Mouse (Mus musculus): ENCODE results near the gene Tmem269.

The Tmem269 gene

DNA sequence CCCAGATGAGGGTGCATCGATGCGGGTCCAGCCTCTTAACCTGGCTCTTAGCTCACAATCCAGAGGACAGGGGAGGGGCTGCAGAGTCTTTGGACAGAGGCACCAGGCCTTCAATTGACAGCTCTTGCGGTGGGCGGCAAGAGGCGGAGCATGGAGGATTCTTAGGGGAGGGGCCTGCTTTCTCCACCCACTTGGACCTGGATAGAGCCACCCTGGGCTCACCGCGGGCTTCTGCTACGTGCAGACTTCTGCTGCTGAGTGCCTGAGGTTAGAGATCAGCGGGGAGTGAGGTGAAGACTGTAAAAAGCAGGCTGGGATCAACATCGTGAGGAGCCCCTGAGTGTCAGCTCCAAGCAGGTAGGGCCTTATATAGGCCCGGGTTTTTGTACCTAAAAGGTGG is at the start of gene Tmem269:
Gene Tmem269 (minus strand): TSS at position 49 of the 400 bp plus-strand sequence.
- no peak for DNase-seq

GRCm38 (mm10) chr4:119266606-119267005 is 48.6 kb upstream of the Tmem269 start:
- DNase-seq: no peak

DNA sequence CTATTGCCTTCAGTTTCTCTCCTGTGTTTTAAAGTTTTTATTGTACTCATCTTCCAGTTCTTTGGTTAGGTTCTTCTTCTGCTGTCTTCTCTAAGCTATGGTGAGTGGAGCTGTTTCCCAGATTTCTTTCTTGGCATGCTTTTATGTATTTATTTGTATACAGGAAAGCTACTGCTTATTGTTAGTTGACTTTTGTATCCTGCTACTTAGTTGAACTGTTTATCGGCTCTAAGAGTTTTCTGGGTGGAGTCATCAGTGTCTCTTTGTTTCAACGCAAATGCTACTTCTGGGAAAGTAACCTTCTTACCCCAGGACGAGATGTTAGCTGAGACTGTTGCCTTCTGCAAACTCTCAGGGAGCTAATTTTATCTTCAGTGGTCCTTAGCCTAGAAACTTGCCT is 45.4 kb upstream of the Tmem269 start:
- DNase-seq: no peak

GRCm38 (mm10) chr4:119262483-119262882 is 44.5 kb upstream of the Tmem269 start:
- peak; percentile 91 for DNase-seq

- DNase-seq: peak; percentile 97
These were observed 43.2 kb upstream of the Tmem269 start for GRCm38 (mm10) chr4:119261087-119261713.

GRCm38 (mm10) chr4:119259344-119260254 is 41.6 kb upstream of the Tmem269 start:
- no peak for DNase-seq

DNA sequence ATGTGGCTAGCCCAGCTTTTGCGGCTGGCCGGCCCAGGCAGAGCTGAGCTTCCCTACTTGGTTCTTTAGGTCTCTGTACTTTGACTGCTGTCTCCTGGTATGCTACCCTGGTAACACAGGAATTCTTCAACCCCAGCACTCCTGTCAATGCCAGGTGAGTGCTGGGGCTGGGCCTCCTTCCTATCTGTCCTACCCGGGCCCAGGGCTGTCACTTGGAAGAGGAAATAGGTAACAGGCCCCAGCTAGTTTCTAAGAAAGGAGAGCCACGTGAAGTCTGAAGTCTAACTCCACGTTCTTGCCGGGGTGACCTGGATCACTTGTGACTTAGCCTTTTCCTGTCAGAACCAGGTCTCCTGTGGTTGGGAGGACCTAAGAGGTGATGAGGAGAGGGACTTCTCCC is 39.1 kb upstream of the Tmem269 start:
- no peak for DNase-seq

DNA sequence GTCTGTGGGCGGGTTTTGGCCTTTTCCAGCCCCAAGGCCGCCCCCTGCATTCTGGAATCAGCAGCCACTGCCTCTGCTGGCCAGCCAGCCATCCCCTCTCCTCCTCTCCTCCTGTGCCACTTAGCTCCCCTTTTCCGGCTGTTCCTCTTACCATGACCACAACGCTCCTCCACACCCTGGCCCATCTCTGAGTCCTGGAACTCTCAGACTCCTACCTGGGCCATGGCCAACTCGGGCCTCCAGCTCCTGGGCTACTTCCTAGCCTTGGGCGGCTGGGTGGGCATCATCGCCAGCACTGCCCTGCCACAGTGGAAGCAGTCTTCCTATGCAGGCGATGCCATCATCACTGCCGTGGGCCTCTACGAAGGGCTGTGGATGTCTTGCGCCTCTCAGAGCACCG is 37.3 kb upstream of the Tmem269 start, which contains the start of gene Cldn19:
Gene Cldn19 (plus strand): TSS at position 64 of the 400 bp plus-strand sequence.
- peak; percentile 79 for DNase-seq

DNA sequence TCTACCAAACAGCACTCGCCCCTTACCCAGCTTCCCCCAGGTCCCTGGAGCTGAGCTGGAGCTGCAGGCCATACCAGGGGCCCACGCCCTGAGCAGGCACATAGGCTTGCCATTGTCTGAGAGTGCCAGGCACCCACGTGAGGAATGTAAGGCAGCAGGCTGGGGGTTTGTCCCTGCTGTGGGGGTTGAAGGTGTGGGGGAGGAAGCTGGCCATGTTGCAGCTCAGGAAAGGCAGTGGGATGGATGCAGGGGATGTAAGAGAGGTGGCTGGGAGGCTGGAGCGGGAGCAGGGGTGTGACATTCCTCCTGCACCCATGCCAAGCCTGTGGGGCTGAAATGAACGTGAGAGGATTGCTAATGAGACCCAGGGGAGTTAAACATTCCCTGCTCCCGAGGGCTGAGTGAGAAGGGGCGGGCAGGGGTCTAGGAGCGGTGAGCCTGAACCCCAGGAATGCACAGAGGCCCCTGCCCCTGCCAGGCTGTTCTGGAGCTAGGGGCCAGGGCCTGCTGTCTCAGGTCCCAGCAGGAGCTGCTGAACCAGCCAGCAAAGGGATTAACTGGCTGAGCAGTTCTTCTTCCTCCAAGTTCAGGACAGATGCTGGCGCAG is 36.1 kb upstream of the Tmem269 start:
- no peak for DNase-seq

DNA sequence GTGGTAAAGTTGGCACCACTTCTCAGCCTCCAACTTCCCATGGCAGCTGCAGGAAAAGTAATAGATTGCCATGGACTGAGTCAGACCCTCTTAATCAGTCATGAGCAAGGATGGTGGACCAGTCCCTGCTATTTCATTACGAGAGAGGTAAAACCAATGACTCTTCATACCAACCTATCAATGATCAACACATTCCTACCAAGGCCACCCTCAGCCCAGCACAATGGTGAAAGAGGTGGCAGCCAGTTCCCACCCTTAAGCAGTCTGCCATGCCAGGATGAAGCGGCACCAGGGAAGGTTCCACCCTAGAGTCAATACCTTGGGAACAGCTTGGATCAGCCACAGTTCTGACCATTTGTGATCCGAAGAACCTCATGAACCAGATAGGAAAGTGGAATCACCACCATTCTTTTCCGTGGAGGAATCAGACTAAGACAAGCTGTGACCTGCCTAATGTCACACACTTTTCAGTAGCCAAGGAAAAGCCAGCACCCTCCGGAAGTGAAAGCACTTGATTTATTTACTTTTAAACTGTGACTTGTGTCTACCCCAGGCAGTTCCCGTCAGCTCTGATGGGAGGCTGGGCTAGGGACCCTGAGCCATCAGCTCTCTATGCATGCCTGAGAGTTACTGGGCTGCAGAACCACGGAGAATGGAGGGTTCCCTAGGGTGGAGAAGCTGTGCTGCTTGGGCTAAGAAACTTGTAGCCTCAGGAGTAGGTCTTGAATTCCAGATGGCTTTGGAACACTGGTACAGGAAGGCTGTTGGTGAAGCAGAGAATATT is 34.2 kb upstream of the Tmem269 start:
- no peak for DNase-seq

- peak; percentile 75 for DNase-seq
These were observed 30.5 kb upstream of the Tmem269 start for GRCm38 (mm10) chr4:119248407-119248965.

DNA sequence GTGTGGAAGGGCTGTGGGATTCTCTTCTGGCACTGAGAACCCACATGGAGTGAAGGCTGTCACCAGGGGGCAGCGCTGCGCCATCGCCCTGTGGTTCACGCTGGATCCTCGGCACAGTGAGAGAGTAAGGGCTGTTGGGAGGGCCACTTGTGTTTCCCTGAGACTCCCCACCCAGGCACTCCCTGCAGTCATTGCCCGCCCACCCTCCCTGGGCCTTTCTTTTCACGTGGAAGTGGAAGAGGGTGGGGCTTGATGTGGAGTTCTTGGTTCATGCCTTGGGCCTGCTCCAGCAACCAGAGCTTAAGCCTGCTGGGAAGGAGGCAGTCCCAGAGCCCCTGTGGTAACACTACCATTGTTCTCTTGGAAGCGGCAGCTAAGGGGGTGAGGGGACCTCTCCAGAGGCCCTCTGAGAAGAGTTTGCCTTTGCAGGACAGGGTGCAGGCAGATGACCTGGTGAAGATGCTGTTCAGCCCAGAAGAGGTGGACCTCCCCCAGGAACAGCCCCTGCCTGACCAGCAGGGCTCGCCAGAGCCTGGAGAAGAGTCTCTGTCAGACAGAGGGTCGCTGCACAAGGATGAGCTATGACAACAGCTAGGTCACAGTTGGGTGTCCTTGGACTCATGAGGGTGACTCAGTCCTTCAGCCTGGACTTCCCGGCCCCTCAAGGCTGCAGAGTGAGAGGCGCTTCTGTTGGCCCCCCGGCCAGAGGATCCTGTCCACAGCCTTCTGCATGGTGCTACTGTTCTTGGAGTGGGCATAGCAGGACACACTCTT is 29.6 kb upstream of the Tmem269 start:
- DNase-seq: peak; percentile 98

DNA sequence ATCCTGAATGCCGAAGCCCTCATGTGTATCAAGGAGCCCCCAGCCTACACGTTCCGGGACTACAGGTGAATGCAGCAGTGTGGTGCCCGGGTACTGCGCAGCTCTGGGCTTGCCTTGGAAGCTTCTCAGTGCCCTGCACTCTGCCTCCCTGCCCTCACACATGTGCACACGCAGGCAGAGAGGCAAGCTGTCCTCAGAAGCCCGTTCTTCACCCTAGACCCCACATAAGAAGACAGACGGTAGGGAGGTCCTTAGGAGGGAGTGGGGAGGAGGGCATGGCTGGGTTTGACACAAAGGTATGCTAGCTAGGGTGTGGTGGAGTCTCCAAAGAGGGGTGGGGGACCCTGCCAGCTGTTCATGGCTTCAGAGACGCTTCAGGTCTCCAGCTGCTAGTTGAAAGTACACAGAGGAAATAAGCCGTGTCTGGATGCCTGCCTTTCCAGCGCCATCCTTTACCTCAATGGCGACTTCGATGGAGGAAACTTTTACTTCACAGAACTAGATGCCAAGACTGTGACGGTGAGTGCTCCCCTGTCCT is 28.7 kb upstream of the Tmem269 start:
- DNase-seq: peak; percentile 90

DNA sequence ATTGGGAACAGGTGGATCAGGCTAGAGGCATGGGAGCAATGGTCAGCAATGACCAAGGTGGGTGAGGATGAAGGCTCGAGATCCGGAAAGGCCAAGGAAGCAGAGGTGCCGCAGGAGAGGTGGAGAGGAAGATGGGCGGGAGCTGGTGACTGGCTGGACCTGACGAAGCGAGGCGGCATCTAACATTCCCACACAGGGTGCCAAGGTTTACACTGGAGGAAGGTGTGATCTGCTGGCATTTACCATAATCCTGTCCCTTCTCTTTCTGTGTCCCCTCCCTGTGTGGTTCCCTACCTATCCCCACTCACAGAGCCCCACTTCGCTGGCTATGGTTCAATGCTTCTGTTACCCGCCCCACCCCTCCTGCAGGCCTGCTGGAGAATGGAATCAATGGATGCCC is 27.9 kb upstream of the Tmem269 start:
- DNase-seq: no peak

DNA sequence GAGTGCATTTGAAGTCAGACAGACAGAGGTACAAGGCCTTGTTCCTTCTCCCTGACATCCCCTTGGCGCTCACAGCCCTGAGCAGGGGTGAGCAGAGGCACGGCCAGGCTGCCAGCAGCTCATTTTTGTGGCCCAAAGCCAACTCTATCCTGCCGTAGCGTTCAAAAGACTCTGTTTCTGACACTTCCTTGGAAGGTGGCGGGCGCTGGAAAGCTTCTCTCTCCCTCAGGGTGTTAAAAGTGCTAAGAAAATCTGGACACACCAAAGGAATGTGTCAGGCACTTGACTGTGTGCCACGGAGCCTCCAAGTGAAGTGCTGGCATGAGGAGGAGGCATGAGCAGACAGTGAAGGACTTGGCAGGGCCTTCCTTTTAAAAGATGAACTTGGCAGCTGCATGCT is 27.5 kb upstream of the Tmem269 start:
- peak; percentile 94 for DNase-seq

DNA sequence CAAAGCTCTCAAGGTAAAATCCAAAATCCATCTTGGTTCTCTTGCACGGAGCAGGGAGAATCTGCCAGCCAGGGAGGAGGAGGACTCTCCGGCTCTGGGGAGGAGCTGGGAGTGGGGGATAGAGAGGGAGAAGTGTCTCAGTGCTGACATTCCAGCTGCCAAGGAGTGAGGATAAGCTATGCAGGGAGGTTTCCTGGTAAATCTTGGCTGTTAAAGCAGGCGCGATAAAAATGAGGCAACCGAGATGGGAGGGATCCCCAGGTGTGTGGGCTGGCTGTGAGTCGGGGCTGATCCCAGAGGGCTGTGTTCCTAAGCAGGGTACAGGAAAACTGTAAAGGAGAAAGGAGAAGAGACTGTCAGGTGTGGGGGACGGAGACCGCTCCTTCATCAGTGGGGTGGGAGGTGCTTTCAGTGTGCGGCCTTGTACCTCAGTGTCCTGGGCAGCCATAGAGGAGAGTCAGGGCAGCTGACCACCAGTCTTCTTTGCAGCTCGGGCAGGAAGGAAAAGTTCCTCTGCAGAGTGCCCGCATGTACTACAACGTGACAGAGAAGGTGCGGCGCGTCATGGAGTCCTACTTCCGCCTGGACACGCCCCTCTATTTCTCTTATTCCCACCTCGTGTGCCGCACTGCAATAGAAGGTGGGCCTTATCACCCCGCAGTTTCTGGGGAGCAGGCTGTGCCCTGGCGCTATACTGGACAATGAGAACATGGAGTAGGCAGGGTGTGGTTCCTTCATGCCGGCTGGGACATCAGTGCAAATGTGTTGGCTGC is 26.6 kb upstream of the Tmem269 start:
- peak; percentile 92 for DNase-seq

DNA sequence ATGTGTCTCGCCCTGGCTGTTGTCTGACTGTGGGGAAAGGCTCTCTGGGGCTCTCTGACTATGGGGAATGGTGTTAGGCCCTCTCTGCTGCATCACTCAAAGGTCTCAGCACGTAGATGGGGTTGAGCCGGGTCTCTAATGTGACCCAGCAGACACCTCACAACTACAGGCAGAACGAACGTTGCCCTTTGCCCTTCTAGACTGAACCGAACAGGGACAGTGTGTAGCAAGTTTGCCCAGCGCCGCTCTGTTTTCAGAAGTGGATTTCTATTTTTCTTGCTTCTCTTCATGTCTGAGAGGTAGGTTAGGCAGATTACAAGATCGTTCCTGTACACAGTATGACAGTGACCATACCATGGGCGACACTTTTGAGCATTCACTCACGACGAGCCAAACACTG is 24.6 kb upstream of the Tmem269 start:
- no peak for DNase-seq

GRCm38 (mm10) chr4:119241664-119242063 is 23.6 kb upstream of the Tmem269 start:
- DNase-seq: no peak

- DNase-seq: peak; percentile 93
These were observed 21.2 kb upstream of the Tmem269 start for GRCm38 (mm10) chr4:119239181-119239682.

- no peak for DNase-seq
These were observed 20.6 kb upstream of the Tmem269 start for GRCm38 (mm10) chr4:119238661-119239060.
